Mouse (Mus musculus) kidney, adult 2 months (tissue): ENCODE measurements around the gene Il6ra.

Experiments used
- CTCF ChIP-seq: fragments of 200-500 bp; conservative IDR thresholded peaks from 2 replicates; pipeline ENCODE4 v1.5.1; 2011; ENCODE audit warnings: low read depth, mild to moderate bottlenecking, control low read depth, low read length, moderate library complexity, mixed read lengths; ENCODE audit not compliant: insufficient read depth, insufficient read length
- POLR2A ChIP-seq: fragments of 200-500 bp; IDR thresholded peaks from one replicate; pipeline ENCODE4 v1.6.1; 2011; ENCODE audit warnings: low read depth, low read length, control low read depth

- TF ChIP-seq POLR2A = no peak
- no peak for TF ChIP-seq CTCF
Measured at GRCm38 (mm10) chr3:89878456-89878855, 34.5 kb downstream of the Il6ra start.
